Mouse (Mus musculus) embryonic fibroblast, embryonic 13.5 days (primary cell): ENCODE results near the gene Olfr1474.

ENCODE experiments used
- CTCF ChIP-seq: IDR thresholded peaks from 2 replicates; pipeline ENCODE4 v1.5.1; 2011; ENCODE audit warnings: mild to moderate bottlenecking, control low read depth, low read length, moderate library complexity, borderline replicate concordance; ENCODE audit not compliant: insufficient read depth
- POLR2A ChIP-seq: IDR thresholded peaks from 2 replicates; pipeline ENCODE4 v1.6.1; 2011; ENCODE audit warnings: low read depth, mild to moderate bottlenecking, control low read depth, low read length, moderate library complexity

DNA sequence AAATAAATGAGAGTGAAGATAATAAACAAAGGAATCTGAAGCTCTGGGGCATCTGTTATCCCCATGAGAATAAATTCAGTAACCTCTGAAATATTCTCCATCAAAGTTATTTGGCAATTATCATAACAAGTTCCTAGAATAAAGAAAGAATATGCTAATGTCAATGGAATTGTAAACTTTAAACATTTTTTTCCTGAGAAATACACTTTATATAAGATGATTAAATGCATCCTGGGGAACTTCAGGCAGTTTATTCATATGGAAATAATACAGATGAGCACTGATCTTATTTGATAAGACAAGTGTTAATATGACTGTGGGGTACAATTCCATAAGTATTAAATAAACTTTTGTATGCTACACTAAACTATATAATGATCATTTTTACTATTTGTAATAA lies 10.7 kb downstream of the Olfr1474 start, which contains the start of gene Olfr1475:
- no peak for TF ChIP-seq CTCF
- TF ChIP-seq POLR2A: no peak
